Mouse (Mus musculus): Measurements from ENCODE around the gene Cd81.

Gene Cd81

DNA sequence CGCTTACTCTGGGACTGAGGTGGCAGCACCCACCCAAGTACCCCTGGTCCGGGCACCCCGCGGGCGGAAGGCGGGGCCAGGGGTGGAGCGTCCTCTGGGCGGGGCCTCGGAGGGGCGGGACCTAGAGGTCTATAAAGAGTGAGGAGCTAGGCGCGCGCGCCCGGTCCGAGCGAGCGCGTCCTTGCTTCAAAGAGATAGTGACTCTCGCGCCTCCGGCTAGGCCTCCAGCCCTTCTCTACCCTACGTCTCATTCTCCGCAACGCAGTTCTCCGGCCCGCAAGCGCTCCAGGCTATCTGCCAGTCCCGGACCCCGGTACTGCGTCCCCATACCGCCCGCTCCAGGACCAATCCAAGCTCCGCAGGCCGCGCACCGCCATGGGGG is at the start of gene Cd81:
Gene Cd81 (plus strand): TSS at position 114 of the 382 bp plus-strand sequence.
- DNase-seq (ENCODE audit: low read depth, low spot score), result peak; percentile 69

DNA sequence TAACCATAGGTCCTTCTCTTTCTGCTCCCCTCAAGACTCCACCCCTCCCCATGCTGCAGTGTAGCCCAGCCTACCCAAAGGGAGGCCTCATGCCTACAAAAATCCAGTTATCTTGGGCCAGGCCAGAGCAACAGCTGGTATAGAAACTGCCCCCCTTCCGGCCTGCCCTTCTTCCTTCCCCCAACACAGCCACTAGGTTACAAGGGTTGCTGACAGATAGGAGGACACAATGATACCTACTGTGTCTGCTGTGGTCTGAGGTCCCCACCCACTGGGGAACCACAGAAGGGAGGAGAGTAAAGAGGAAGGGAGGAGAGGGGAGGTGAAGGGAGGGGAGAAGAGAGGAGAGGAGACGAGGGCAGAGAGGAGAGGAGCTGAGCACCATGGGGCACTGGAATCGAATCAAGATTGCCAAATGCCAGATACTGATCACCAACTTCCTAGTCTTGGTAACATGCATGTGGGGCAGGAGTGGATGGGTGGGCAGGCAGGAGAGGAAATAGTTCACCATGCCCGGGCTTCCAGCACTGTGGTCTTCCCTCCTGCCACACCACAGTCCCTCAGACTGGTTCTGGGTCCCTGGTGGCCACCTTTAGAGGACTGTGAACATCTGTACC is 47.7 kb upstream of the Cd81 start, which contains the start of gene Tspan32:
Gene Tspan32 (plus strand): TSS at position 320 of the 617 bp plus-strand sequence.
- DNase-seq (ENCODE audit: low read depth, low spot score), result peak; percentile 88

DNA sequence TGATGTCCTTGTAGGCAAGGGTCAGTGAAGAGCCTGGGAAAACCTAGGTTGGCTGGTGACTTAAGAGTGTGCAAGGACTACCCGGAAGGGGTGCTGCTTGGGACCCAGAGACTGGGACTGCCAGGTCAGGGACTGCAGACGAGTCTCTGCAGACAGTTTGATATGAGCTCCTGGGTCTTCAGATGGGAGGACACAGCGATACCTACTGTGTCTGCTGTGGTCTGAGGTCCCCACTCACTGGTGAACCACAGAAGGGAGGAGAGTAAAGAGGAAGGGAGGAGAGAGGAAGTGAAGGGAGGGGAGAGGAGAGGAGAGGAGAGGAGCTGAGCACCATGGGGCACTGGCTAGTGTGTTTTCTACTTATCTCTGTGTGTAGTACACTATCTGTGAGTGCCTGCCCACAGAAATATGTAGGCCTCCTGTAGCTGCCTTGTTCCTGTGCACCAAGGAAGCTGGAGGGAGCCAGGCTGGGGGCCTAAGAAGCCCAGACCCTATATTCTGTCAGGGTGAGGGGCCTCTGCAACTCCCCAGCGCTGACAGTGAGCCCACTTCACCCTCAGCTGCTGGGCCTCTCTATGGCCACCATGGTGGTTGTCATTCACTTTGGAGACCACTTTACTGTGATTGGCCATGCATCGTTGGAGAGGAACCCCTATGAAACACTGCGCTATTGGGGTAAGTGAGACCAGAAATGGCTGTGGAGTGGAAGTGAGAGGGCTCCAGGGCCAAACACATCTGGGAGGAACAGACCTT is 47.0 kb upstream of the Cd81 start:
- peak; percentile 87 for DNase-seq (ENCODE audit: low read depth, low spot score)

DNA sequence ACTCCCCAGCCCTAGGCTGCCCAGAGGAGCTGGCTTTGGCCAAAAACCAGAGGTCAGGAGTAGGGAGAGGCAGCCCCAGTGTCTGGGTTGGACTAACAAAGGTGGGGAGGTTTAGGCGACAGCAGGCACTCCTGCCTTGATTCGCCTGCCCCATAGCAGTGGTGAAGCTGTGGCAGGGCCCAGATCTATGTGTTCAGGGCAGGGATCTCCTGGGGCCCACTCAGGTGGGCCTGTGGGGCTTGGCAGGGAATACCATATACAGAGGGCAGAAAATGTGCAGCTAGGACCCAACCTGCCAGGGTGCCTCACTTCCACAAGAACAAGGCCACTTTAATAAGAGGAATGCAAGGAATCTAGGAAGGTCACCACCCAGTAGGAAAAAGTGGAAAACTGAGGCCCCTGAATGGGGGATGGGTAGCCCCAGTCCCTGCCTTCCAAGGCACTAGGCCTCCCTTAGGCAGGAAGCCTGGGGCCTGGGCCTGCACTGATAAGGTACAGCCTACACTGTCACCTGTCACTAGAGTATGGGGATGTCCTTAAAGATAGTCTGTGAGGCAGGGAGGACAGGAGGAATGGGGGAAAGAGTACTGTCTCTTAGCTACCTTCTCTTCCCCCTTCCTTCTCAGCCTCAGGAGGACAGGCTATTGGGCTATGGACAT is 46.3 kb upstream of the Cd81 start:
- peak; percentile 30 for DNase-seq (ENCODE audit: low read depth, low spot score)

DNA sequence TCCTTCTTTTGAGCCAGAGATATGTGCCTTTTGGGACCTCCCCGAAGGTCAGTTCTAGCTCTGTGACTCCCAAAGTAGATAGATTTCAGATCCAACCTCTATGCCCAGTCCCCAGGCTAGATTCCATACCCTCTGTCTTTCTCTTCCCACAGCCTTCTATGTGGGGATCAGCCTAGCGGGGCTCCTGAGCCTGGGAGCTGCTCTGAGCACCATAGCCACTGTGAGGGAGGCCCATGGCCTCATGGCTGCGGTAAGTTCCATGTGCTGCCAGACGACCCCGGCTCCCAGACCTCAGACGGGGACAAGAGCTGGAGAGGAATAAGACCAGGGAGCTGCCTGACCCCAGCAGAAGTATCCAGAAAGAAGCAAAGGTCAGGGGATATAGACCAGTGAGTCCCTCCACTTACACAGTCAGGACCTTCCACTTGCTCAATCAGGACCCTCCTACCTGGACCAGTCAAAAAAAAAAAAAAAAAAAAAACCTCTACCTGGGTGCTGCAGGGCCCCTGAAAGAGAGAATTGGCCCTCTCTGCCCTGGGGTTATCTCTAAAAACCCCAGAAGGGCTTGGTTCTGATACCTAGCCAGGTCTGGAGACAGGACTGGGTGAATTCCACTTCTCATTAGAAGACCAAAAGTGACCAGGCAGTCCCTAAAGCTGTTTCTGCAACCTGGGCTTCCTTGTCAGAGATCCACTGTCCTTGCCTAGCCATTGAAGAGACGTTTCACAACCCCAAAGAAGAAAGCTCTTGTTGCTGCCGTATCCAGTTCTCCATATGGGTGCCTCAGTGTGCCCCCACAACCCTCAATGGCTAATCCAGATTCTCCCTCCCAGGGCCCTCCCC is 45.6 kb upstream of the Cd81 start:
- no peak for DNase-seq (ENCODE audit: low read depth, low spot score)

DNA sequence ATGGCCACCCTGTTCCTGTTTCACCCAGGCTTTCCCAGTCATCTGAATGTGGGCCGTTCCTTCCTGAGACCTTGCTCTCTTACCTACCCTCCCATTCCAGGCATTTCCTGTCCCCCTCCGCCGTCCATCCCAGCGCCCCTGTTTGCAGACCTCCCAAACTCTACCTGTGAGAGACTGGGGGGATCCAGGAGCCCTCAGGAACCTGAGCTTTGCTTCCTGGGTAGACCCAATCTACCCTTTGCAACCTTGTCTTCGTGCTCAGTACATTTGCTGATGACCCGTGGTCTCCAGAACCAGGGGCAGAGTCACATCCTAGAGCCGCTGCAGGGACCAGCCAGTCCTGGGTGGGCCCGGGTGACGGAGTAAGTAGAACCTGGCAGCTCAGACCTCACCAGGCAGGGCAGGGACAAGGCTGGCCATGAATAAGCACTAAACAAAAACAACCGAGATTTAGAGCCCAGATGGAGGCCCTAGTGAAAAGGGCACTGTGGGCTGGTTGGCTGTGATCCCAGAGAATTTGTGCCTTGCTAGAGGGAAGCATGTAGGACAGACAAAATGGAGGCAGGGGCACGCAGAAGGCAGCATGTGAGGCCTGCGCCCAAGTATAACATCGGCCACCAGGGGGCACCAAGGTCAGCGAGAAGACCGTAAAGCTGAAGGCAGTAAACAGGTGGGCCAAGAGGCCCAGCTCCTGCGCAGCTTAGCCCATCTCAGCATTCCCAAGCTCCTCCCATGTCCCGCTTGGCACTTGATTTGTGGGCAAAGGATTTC is 44.8 kb upstream of the Cd81 start:
- peak; percentile 91 for DNase-seq (ENCODE audit: low read depth, low spot score)

DNA sequence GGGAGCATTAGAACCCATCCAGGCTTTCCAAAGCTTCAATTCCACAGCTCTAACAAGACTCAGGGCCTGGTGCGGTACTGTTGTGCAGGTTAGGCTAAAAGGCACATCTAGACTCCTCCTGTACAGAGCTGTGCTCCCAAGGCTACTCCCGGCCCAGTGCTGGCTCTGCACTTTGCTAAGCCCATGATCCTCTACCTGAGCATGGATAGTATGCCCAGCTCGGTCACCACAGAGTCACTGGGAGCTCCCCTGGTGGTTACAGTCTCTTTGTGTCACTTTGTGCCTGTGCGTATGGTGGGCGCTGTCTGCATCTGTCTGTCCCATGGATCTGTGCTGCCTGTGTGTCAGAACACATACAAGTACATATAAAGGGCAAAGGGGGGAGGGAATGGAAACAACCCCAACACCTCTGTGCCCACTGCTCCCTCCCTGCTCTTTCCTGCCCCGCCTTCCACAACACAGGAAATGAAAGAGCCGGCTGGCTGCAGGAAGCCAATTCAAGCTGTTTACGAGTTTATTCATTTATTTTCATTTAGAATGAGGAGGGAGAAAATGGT is 44.1 kb upstream of the Cd81 start:
- peak; percentile 92 for DNase-seq (ENCODE audit: low read depth, low spot score)

DNA sequence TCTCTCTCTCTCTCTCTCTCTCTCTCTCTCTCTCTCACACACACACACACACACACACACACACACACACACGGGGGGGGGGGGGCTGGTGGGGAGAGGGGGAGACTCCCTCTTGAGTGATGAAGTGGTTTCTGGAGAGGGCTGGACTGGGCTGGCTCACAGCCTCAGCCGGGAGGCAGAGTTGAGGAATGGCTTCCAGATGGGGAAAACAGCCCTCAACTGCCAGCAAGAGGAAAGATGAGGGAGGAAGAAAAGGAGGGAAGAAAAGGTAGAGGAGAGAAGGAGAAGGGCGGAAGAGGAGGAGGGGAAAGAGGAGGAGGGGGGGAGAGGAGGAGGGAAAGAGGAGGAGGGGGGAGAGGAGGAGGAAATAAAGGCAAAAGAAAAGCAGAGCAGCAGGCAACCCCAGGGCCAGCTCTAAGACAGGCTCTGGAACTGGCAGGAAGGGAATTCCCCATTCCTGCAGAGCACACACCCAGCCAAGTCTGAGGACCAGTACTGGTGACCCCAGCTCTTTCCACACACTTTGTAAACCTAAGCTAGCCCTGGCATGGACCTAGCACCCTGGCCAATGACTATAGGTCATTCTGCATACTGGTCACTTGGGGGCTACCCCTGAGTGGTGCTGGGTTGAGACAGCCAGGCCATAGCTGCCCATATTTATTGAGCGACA is 43.4 kb upstream of the Cd81 start:
- DNase-seq (ENCODE audit: low read depth, low spot score), result peak; percentile 39

DNA sequence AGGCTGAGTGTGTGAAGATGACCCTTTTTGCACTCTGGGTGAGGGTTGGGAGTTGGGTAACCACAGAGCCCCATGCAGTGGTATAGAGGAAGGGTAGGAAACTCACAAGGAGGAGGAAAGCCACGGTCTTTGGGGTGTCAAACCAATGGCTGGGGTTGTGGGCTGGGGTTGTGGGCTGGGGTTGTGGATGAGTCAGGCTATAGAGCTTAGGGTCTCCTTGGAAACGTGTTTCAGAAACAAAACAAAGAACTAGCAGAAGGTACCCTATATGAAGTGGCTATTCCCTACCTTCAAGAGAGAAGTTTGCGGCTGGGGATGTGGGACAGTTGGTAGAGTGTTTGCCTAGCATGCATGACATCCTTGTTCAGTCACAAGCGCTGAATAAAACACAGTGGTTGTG is 42.5 kb upstream of the Cd81 start:
- DNase-seq (ENCODE audit: low read depth, low spot score), result peak; percentile 84

DNA sequence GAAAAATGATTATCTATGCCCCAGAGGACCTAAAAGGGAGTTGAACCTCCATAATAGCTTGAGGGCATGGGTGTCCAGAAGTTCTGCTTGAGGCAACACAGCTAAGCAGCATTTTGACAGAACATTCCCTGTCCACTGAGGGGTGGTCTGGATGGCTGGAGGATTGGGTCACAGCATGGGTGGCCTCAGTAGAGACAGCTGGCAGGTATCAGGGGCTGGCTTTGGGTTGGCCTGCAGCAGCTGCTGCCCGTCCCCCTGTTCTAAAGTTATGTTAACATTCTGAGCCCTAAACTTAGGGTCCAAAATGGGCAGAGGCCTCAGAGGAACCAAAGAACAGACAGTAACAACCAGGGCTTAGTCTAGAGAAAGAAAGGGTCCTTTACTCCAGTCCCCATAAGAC is 41.3 kb upstream of the Cd81 start:
- no peak for DNase-seq (ENCODE audit: low read depth, low spot score)

DNA sequence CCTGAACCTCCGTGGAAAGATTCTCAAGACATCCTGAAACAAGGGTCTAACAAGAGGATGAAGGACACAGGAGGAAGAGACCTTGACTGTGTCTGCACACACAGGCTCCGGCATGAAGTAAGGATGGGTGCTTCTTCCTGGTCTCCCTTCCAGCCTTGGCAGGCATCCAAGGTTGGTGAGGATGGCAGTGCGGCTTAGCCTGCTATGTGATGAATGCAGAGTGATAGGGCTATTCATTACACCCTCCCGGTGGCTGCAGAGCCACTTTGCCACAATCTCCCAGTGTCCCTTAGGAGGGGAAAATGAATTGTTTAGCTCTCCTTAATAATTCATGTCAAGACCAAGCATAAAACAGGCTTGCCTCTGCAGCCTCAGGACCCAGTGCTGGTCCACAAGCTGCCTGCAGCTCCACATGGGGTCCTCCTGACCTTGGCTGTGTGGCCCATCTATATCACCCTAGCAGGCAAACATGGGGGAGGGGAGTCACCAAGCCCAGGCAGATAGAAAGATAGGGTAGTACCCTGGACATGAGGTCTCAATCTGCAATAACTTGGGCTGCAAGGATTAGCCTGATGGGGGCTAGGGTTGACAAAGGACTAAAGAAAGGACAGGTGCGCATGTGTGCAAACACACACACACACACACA is 40.2 kb upstream of the Cd81 start:
- DNase-seq (ENCODE audit: low read depth, low spot score), result no peak

DNA sequence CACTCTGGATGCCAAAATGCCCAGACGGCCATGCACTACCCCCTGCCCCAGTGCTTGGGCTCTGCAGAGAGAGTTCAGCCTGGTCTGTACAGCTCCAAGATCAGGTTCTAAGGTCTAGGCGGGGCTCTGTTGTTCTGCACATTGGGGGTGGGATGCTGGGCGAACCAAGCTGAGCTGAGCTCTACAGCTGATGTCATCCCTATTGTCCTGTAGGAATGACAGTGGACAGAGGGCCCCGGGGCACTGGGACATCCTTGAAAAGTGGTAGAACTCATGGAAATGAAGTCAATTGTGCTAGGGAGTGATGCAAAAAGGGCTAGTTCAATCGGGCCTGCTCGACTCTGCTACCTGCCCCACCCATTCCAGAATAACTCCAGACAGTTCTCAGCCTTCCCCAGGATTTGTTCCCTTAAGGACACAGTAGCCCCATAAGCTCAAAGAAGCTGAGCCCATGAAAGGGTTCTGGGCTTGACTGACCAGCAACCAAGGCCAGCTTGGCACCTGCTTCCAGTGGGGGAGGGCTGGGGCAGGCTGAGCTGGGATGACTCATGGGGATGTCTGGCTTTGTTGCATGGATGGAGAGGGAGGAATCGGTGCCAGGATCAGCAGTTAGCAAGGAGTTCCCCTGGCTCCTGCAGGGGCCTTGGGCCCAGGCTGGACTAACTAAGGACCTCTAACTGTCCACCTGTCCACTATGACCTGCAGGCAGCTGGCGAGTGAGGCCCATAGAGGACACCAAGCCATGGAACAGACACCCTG is 38.9 kb upstream of the Cd81 start:
- no peak for DNase-seq (ENCODE audit: low read depth, low spot score)

DNA sequence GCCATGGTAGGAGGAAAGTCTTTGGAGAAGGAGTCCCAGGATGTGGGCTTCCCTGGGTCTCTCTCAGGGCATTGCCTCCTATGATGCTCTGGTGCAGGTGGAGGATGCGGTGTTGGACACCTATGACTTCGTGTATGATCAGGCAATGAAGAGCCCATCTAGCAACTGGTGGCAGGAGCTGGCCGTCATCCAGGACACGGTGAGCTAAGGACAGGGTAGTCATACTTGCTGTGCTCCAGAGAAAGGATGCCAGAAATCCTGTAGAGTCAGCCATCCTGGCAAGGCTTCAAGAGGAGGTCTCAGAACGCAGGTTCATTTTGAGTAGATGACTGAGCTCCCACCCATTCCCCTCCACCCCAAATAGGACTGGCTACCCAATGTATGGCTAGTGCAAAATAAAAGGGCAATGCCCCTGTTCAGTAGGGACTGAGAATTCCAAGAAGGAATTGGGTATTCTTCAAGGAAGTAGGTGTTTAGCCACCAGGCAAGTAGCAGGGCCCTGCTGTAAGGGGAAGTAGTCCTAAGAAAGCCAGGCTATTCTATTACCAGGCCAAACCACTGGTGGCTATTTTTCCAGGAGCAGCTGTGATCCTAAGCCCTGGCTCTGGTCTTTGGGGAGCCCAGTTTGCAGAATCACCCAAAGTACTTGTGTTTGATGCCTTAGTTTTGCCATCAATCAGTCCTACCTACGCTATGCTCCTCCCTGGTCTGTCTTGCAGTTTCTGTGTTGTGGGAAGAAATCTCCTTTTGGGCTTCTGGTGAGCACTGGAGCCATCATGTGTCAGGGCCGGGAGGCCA is 37.5 kb upstream of the Cd81 start:
- no peak for DNase-seq (ENCODE audit: low read depth, low spot score)

DNA sequence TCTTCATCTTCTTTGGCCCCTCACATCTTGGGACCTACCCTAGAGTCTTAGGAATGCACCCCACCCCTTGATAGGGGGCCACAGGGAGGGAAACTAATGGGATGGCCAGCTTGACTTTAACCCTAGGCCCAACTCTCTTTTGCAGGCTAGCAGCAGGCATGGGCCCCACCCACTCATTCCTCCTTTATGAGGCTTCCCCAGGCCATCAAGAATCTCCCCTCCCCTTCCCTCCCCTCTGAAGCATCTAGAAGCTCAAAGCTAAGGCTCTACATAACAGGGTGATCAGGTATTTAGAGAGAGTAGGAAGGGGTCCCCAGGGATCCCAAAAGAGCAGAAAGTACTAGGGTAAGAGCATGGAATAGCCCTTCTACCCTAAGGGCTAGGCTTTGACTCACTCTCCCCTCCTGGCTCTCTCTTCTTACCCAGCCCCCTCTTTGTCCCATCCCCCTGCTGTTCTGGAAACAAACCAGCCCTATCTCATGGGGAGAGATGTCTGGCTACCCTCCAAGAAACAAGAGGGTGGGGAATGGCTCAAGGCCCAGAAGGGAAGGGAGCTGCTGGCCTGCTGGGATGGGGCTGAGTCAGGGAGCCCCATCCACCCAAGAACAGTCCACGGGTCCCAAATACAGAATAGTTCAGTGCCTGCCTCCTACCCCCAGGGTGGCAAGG is 36.6 kb upstream of the Cd81 start:
- DNase-seq (ENCODE audit: low read depth, low spot score), result no peak

DNA sequence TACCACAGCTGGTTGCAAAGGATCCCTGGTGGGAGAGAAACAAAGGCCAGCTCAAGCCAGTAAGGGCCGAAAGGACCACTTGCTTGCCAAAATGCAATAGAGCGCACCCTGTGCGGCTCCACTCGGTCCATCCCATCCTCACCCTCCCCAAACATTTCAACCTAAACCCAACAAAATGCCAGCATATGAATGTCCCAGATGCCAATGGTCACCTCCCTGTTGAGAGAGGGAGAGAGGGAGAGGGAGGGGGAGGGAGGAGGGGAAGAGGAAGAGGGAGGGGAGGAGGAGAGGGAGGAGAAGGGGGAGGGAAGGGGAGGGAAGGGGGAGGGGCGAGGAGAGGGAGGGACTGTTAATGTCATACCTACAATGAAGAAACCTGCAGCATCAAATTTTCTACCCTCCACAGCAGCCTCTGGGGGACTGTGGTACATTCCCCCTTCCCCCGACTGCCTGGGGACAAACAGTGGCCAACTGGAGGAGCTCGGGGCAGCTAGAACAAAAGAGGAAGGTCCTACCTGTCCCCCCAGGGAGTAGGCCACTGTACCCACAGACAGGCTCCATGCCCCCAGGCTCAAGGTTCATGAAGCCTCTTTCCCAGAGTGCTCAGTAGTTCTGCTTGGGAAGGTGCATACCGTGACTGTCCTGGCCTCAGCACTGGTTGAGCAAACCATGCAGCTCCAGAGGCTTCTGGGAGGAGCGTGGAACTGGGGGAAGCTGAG is 36.0 kb upstream of the Cd81 start:
- no peak for DNase-seq (ENCODE audit: low read depth, low spot score)

DNA sequence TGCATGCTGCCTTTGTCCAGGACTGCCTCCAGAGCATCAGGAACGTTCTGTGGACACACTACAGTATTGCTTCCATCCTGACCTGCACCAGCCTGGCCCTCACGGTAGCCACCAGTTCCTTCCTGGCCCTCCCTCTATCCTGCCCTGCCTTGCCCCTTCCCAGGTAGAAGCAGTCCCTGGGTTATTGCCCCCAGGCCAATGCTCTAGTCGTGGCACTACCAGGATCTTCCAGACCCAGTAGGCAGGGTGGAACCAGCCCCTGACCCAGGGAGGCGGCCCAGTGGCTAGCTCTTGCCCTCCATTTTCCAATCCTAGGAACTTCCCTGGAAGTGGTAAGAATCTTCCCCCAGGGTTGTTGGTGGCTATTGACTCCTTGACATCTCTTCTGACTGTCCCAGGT is 35.4 kb upstream of the Cd81 start:
- no peak for DNase-seq (ENCODE audit: low read depth, low spot score)

DNA sequence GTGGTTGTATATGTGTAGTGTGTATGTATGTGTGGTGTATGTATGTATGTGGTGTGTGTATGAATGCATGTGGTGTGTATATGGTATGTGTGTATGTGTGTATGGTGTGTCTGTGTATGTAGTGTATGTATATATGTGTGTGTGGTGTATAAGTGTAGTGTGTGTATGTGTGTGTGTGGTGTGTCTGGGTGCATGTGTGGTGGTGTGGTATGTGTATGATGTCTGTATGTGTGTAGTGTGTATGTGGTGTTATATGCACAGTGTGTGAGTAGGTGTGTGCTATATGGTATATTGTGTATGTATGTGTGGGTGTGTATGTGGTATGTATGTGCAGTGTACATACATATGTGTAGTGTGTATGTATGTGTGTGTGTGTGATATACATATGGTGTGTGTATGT is 32.5 kb upstream of the Cd81 start:
- DNase-seq (ENCODE audit: low read depth, low spot score), result no peak
